Mouse (Mus musculus) adrenal gland, postnatal 0 days (tissue): Measurements from ENCODE around the gene Tmem45a2. TPM values are rescaled to one million over a fixed set of nuclear protein-coding genes. Genes with fewer than 3 reads are reported as not detected.

Experiments used
- polyA plus RNA-seq: library from polyadenylated mRNA; unstranded; fragments of >200 nt; fragmentation: Nextera tagmentation; extraction: Ambion mirVana; gene quantifications from 2 replicates; pipeline ENCODE4 v1.2.1, GENCODE M21; 2015

The Tmem45a2 gene
- polyA plus RNA-seq: 0.48 and 0.99 TPM in 2 replicates

GRCm38 (mm10) chr16:57071132-57071639, at the start of gene Tmem45a2:
Tmem45a2 (minus strand) TSS chr16:57071372.

Other genes with a start within 250 kb of the Tmem45a2 start
- gene Tmem45a, start 185.2 kb downstream of the Tmem45a2 start, polyA plus RNA-seq: 17.3 and 24.3 TPM in 2 replicates
- gene Lnp1, start 143.3 kb downstream of the Tmem45a2 start, polyA plus RNA-seq: not detected in 2 replicates
- gene Tomm70a, start 50.3 kb upstream of the Tmem45a2 start, polyA plus RNA-seq: 27.3 and 34.0 TPM in 2 replicates
- gene Nit2, start 96.0 kb upstream of the Tmem45a2 start, polyA plus RNA-seq: 110 and 115 TPM in 2 replicates
- gene Tbc1d23, start 160.1 kb upstream of the Tmem45a2 start, polyA plus RNA-seq: 21.0 and 21.6 TPM in 2 replicates
- 0.13 TPM in 1 of 2 replicates, not detected in the other for gene Tmem30c, start 221.5 kb upstream of the Tmem45a2 start, polyA plus RNA-seq